Comparison of ENCODE assay signal across 8 mouse cellular contexts in the genomic region with DNA sequence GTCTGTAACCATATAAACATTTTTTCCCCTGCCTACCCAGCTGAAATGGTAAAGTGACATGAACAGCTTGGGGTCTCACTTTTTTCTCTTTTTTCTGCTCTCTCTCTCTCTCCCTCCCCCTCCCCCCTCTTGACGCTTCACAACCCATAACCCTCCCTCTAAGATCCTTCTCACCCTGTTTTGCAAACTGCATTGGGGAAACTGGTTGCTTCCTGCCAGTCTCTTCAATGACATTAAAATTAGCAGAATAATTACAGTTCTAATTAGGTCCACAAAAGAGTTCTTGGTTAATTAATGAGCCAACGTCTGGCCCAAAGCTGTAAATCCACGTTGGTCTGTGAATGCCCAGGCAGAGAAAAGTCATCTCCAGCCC.
A peak's percentile ranks its signal among the peaks of the same experiment; 100 is the strongest.
DNase-seq lines count a peak whose midpoint lies in the region; ATAC-seq lines count a peak whose summit lies in the region.

No protein-coding gene starts in this region.

- DNase-seq in kidney, postnatal 10 days: no peak
- DNase-seq in embryonic facial prominence, embryonic 10.5 days (ENCODE audit: low spot score): no peak
- no peak for DNase-seq in frontal cortex, postnatal 14 days (ENCODE audit: low spot score in 2 of 2)
- no peak for DNase-seq in left cerebral cortex, postnatal 10 days (ENCODE audit: extremely low spot score in 1 of 2, low spot score in 2 of 2)

- H3K27ac ChIP-seq in kidney, embryonic 14.5 days (ENCODE audit: low read depth, low read length): no peak overlapping the region
- no peak overlapping the region for H3K27ac ChIP-seq in embryonic facial prominence, embryonic 10.5 days (replicated peaks)
- peak overlapping the region; percentile 80 for H3K27ac ChIP-seq in hindbrain, embryonic 13.5 days
- no peak overlapping the region for H3K27ac ChIP-seq in midbrain, embryonic 12.5 days (replicated peaks)

- peak overlapping the region; percentile 45 for H3K4me3 ChIP-seq in kidney, embryonic 14.5 days (ENCODE audit: low read length)
- H3K4me3 ChIP-seq in embryonic facial prominence, embryonic 10.5 days: peak overlapping the region; percentile 67
- H3K4me3 ChIP-seq in hindbrain, embryonic 13.5 days: peak overlapping the region; percentile 41
- peak overlapping the region; percentile 47 for H3K4me3 ChIP-seq in midbrain, embryonic 12.5 days

- peak overlapping the region; percentile 70 for H3K4me2 ChIP-seq in kidney, embryonic 14.5 days (replicated peaks; ENCODE audit: low read depth, low read length)
- H3K4me2 ChIP-seq in hindbrain, embryonic 13.5 days: peak overlapping the region; percentile 57
- H3K4me2 ChIP-seq in midbrain, embryonic 12.5 days (replicated peaks): peak overlapping the region; percentile 69

- WGBS in kidney, embryonic 14.5 days: under 1% methylated on average over 3 of the region's 3 CpGs
- WGBS in embryonic facial prominence, embryonic 10.5 days: under 1% methylated on average over 3 of the region's 3 CpGs
- WGBS in hindbrain, embryonic 13.5 days: 0% methylated on average over 3 of the region's 3 CpGs
- 0% methylated on average over 3 of the region's 3 CpGs for WGBS in midbrain, embryonic 12.5 days

- no peaks in the 10 kb centered on the region for H3K9me3 ChIP-seq in kidney, embryonic 14.5 days (ENCODE audit: control insufficient read depth, low read length)
- no peaks in the 10 kb centered on the region for H3K9me3 ChIP-seq in embryonic facial prominence, embryonic 10.5 days
- H3K9me3 ChIP-seq in hindbrain, embryonic 13.5 days: no peaks in the 10 kb centered on the region
- H3K9me3 ChIP-seq in midbrain, embryonic 12.5 days: no peaks in the 10 kb centered on the region

- H3K36me3 ChIP-seq in kidney, embryonic 14.5 days (ENCODE audit: control insufficient read depth, insufficient read depth, low read length): no peaks in the 10 kb centered on the region
- H3K36me3 ChIP-seq in embryonic facial prominence, embryonic 10.5 days (replicated peaks): no peaks in the 10 kb centered on the region; the same call in 1 of the 2 replicates
- H3K36me3 ChIP-seq in hindbrain, embryonic 13.5 days: 0 out of 2 replicates have a peak, but pooled peaks cover 2% of the 10 kb centered on the region
- no peaks in the 10 kb centered on the region for H3K36me3 ChIP-seq in midbrain, embryonic 12.5 days

- H3K27me3 ChIP-seq in kidney, embryonic 14.5 days (ENCODE audit: control insufficient read depth, insufficient read depth, low read length): no peaks in the 10 kb centered on the region
- H3K27me3 ChIP-seq in embryonic facial prominence, embryonic 10.5 days (replicated peaks; ENCODE audit: low read depth, poor library complexity, severe bottlenecking): peaks cover 23% of the 10 kb centered on the region
- peaks cover 16% of the 10 kb centered on the region; the same call in 1 of the 2 replicates for H3K27me3 ChIP-seq in hindbrain, embryonic 13.5 days
- H3K27me3 ChIP-seq in midbrain, embryonic 12.5 days: peaks cover 21% of the 10 kb centered on the region

- peak overlapping the region; percentile 51; the same call in 1 of the 2 replicates for H3K9ac ChIP-seq in kidney, embryonic 14.5 days (ENCODE audit: low read depth, low read length)
- peak overlapping the region; percentile 72 for H3K9ac ChIP-seq in hindbrain, embryonic 13.5 days
- peak overlapping the region; percentile 53 for H3K9ac ChIP-seq in midbrain, embryonic 12.5 days (replicated peaks)

- H3K4me1 ChIP-seq in kidney, embryonic 14.5 days (ENCODE audit: control insufficient read depth, insufficient read depth, low read length): peaks cover 15% of the 10 kb centered on the region
- H3K4me1 ChIP-seq in embryonic facial prominence, embryonic 10.5 days: peaks cover 34% of the 10 kb centered on the region
- peaks cover 39% of the 10 kb centered on the region for H3K4me1 ChIP-seq in hindbrain, embryonic 13.5 days (replicated peaks)
- H3K4me1 ChIP-seq in midbrain, embryonic 12.5 days: peaks cover 37% of the 10 kb centered on the region

- intact Hi-C loops in left cerebral cortex, postnatal 10 days (cut with DNase I): no loop called here

- no peak for ATAC-seq in kidney, embryonic 14.5 days (ENCODE audit: low FRiP score, low TSS enrichment)
- no peak for ATAC-seq in hindbrain, embryonic 13.5 days (ENCODE audit: low FRiP score)
- peak; percentile 23; the same call in 1 of the 2 replicates for ATAC-seq in midbrain, embryonic 12.5 days (ENCODE audit: low FRiP score, low read depth)
- no peak for ATAC-seq in granulocyte monocyte progenitor cell, adult 5-6 weeks (replicated peaks; ENCODE audit: poor library complexity, severe bottlenecking)
